Mouse (Mus musculus): ENCODE data around the gene Cdca3.
"Not testable (repeated sequence)": the region's sequence is repeated elsewhere in the genome, so short reads cannot be mapped to it uniquely, and the experiment has no call there.

Gene Cdca3

GRCm38 (mm10) chr6:124809052-124809774 is 20.1 kb upstream of the Cdca3 start:
- DNase-seq (ENCODE audit: low spot score) = peak; percentile 78

GRCm38 (mm10) chr6:124809775-124810538 is 19.4 kb upstream of the Cdca3 start:
- DNase-seq (ENCODE audit: low spot score) = no peak

GRCm38 (mm10) chr6:124810566-124811402 is 18.6 kb upstream of the Cdca3 start:
- DNase-seq (ENCODE audit: low spot score) = not testable (repeated sequence)

DNA sequence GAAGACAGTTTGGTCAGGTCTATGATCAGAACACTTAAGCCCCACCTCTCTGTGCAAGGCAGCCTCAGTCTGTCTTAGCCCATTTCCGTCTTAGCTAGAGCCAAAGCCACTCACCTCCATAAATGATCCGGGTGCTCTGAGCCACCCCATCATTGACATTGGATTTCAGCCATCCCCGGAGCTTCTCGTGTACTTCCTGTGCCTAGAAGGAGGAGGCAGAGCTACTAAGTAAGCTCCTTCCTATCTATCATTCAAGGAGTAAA is 18.0 kb upstream of the Cdca3 start:
- DNase-seq (ENCODE audit: low spot score) = no peak

DNA sequence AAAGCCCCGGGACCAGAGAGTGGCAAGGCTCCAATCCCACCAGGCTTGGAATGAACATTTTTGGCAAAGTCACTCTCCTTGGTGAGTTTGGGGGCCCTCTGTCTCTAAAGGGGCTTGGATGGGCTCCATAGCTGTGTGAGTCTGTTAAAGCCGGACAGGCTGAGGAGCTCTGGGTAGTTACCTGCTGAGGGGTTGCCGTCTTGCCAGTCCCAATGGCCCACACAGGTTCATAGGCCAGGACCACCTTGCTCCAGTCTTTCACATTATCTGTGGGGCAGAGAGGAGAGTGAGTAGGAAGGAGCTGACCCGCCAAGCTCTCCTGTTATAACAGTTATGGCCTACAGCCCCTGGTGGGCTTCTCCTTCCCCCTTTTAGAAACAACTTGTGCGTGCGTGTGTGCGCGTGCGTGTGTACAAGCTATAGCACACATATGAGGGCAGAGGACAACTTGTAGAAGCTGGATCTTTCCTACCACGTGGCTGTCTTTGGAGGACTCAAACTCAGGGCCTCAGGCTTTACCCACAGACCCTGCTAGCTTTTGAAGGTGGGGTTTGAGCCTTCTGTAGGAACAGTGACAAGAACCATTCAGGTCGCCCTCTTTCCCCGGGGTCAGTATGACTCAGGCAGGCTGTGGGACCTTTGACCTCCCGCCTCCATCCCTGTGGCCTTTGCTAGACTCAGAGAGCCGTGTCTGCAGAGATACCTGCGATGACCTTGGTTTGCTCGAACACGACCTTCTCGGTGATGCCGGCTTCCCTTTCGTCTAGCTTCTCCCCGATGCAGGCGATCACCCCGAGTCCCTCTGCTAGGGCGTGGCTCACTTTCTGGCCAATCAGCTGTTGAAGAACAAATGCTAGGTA is 17.4 kb upstream of the Cdca3 start:
- no peak for DNase-seq (ENCODE audit: low spot score)

- no peak for DNase-seq (ENCODE audit: low spot score)
These were observed 16.5 kb upstream of the Cdca3 start for GRCm38 (mm10) chr6:124812848-124813247.

- DNase-seq (ENCODE audit: low spot score) = peak; percentile 43
These were observed 15.9 kb upstream of the Cdca3 start for GRCm38 (mm10) chr6:124813496-124813895.

DNA sequence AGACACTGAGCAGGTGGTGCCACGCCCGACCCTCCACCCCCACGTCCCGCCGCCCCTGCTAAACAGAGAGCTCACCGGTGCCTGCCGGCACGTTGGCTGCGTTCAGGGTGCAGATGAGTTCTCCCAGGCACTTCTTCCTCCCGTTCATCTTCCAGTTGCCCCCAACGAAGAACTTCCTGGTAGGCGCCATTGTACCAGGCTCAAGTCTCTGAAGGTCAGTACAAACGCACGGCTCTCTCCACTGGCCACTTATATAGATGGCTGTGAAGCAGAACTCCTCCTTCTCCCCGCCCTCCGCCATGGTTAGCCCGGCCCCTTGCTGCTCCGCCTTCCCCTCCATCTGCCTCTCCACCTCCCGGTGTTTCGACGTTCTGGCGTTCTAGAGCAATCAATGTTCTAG is 15.4 kb upstream of the Cdca3 start, which contains the start of gene Tpi1:
Tpi1 (minus strand) TSS at position 364 of the 400 bp plus-strand sequence.
- peak; percentile 91 for DNase-seq (ENCODE audit: low spot score)

- no peak for DNase-seq (ENCODE audit: low spot score)
These were observed 14.9 kb upstream of the Cdca3 start for GRCm38 (mm10) chr6:124814448-124814847.

GRCm38 (mm10) chr6:124814858-124815774 is 14.2 kb upstream of the Cdca3 start:
- no peak for DNase-seq (ENCODE audit: low spot score)

- DNase-seq (ENCODE audit: low spot score) = no peak
These were observed 12.7 kb upstream of the Cdca3 start for GRCm38 (mm10) chr6:124816611-124817010.

DNA sequence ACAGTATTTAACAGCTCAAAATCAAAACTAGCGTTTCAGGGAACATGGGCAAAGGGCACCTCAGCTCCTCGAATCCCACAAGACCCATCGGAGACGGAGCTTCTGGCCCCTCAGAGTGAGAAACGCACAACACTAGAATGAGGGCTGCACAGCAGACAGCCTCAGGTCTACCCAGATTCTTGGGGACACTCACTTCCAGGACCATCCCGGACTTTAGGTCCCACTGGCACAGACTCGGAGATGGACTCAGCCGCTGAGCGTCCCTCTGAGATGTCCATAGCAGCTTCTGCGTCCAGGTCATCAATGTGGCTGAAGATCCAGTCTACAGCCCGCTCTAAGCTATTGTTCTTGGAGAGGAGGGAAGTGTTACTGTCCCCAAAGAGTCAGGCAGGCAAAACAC is 12.2 kb upstream of the Cdca3 start:
- no peak for DNase-seq (ENCODE audit: low spot score)

GRCm38 (mm10) chr6:124817563-124817962 is 11.8 kb upstream of the Cdca3 start:
- DNase-seq (ENCODE audit: low spot score) = no peak

DNA sequence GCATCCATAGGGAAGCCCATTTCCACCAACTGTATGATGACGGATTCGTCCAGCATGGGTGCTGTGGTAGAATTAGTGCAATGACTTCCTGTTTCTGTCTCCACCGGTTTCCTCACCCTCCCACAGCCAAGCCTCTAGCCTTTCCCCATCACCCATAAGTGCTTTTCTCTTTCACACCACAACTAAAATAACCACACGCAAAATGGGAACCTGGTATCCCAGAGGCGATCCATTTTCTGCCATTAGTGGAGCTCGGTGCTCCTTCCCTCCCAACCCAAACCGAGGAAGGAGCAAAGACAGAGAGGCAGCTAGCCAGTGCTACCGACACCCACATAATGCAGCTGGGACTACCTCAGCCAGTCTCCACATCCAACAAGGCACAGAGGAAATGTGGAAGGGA is 11.4 kb upstream of the Cdca3 start:
- DNase-seq (ENCODE audit: low spot score) = no peak

DNA sequence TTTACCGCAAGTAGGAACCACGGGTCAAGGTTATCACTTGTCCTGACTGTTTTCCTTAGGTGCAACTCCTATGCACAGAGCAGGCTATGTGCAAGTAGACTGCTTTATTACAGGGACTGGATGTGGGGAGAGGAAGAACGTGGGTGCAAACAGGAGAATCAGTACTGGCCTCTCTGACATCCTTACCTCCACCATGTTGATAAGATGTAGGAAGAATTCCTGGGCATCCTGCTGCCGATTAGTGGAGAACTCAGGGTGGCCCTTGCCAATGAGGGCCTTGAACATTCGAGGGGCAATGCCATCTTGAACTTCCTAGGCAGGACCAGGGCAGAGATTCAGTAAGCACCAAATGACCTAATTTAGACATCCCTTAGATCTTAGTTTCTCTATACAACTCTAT is 8.5 kb upstream of the Cdca3 start:
- no peak for DNase-seq (ENCODE audit: low spot score)

DNA sequence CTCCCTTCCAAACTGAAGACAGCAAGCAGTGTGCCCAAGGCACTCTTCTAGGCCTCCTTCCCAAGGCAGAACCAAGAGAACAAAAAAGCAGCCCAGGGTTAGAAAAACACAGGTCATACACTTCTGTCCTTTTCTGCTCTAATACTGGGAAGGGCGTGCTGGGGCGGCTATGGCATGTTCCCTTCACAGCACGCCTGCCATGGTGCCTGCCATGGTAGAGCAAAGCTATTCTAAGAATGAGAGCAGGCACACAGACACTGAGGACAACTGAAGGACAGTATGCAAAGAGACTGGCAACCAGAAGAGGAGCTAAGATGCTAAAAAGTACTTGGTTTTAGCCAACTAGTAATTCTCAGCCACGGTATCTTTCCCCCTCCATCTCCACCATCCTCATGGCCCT is 7.3 kb upstream of the Cdca3 start:
- no peak for DNase-seq (ENCODE audit: low spot score)

DNA sequence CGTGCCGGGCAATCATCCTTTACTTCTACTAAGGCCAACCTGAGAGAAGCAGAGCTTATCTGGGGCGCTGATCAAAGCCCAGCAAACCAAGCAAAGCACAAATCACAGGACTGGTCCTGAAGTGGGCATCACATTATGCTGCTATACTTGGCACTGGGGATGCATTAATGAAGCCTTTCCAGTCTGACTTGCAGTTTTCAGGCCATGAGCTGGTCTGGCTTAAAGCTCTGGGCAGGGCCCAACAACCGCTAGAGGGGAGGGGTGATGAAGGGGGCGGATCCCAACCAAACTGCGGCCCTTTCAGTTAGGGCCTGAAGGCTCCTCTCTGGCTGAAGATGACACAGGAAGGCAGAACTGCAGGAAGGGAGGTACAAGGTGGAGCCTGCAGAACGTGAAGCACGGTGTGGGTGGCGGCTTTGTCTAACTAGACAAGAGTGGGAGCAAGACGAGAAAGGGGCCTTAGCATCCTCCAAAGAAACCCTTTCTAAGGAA is 1.2 kb upstream of the Cdca3 start:
- DNase-seq (ENCODE audit: low spot score) = peak; percentile 38

DNA sequence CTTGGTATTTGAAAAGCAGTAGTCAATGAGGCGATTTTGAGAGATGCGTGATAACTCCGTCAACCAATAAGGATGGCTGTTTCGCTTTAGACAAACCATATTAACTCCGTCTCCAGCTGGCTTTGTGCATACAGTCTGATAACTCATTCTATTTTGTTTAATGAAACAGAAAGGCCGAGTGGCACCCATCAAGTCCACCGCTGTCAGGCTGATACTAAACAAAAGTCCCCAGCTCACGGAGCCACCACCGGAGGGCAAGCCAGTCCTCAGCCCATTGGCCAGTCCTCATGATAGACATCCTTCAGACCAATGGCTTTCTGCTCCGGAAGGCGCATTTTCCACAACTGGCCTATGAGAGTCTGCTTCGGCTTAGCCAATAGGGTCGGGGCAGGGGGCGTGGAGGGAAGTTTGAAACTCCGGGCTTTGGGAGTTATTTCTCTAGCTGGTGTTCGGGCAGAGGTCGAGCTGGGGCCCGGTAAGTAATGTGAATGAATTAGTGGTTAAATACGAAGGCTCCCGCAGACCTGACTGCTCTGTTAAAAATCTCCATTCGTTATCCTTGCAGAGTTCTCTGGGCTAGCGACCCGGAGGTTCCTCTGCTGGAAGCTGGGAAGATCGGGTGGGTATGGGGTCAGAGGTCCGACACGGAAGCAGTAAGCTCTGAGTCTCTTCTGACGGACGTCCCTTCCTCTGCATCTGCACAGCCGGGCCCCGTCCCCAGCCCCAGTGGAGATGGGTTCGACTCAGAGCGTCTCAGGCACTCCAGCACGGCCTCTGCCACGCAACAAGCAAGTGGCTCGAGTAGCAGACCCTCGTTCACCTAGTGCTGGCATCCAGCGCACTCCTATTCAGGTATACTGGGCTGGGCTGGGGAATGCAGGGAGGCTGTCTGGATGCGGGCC is 703 bp downstream of the Cdca3 start:
- DNase-seq (ENCODE audit: low spot score) = peak; percentile 83

DNA sequence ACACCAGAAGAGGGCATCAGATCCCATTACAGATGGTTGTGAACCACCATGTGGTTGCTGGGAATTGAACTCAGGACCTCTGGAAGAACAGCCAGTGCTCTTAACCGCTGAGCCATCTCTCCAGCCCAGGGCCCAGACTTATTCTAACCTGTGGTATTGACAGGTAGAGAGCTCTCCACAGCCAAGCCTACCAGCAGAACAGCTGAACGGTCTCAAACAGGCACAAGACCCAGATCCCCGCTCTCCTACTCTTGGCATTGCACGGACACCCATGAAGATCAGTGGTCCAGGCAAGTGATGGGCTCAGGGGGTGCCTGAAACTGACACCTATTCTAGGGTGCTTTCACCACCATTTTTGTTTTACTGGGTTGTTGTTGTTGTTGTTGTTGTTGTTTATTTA is 1.9 kb downstream of the Cdca3 start:
- not testable (repeated sequence) for DNase-seq (ENCODE audit: low spot score)

DNA sequence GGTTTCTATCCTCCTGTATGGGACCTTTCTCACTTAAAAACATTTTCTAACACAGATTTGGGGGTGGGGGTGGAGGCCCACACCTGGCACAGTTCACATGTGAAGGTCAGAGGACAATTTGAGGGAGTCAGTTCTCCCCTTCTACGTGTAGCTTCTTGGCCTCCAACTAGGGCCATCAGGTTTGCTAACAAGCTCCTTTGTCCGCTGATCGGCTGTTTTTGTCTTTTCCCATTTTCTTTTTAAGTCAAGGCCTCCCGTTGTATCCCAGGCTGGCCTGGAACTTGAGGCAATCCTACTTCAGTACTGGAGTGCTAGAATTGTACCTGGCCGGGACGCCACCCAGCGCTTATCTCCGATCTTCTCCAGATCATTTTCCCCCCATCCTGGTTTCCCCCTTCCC is 2.3 kb downstream of the Cdca3 start:
- DNase-seq (ENCODE audit: low spot score) = no peak

All from ovary, postnatal 14 days (tissue).